Mouse (Mus musculus): ENCODE results near the gene Slc26a5. TPM values are rescaled to one million over a fixed set of nuclear protein-coding genes. Genes with fewer than 3 reads are reported as not detected.

The Slc26a5 gene
- not detected in 2 replicates for polyA plus RNA-seq (2015; fragmentation: Nextera tagmentation; extraction: Ambion mirVana)

- Histone ChIP-seq H3K4me3 (replicated peaks) (peak within 1 kb of the TSS; percentile 19), H3K27ac (no peak within 1 kb of the TSS), H3K4me2 (peak within 1 kb of the TSS; percentile 60), H3K9me3 (replicated peaks) (no peaks in the 10 kb centered on the region), H3K27me3 (peaks cover 14% of the 10 kb centered on the region; the same call in 1 of the 2 replicates), H3K36me3 (no peaks in the 10 kb centered on the region), H3K4me1 (peaks cover 8% of the 10 kb centered on the region; the same call in 1 of the 2 replicates), H3K9ac (no peak within 1 kb of the TSS)
- ATAC-seq (replicated peaks; ENCODE audit: low FRiP score) = peak; percentile 87
- WGBS = under 1% methylated on average over 29 of the region's 29 CpGs
These were observed at the start of gene Slc26a5 for GRCm38 (mm10) chr5:21865346-21866107. Gene Slc26a5 (minus strand): TSS chr5:21865604.

DNA sequence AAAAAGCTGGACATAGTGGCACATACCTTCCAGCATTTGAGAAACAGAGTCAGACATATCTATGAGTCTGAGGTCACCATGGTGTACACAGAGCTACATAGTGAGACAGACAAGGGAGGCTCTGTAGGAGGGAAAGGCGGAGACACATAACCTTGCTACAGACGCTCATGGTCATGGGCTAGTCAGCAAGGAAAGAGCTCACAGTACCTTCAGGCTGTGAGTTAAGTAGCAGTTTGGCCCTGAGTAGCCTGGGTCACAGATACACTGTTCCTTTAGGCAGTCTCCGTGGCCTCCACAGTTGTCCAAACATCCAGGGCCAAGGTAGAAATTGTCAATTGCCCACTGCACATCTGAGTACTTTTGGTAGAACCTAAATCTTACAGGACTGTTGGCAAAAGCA, 49.4 kb upstream of the Slc26a5 start:
- no peaks in the 10 kb centered on the region for H3K36me3 ChIP-seq
- no peaks in the 10 kb centered on the region for H3K4me1 ChIP-seq
- H3K27me3 ChIP-seq = no peaks in the 10 kb centered on the region
- no peak for ATAC-seq (replicated peaks; ENCODE audit: low FRiP score)
- no peak overlapping the region for H3K4me2 ChIP-seq
- no peak overlapping the region for H3K4me3 ChIP-seq (replicated peaks)
- H3K27ac ChIP-seq = no peak overlapping the region
- no peak overlapping the region for H3K9ac ChIP-seq
- H3K9me3 ChIP-seq (replicated peaks) = no peaks in the 10 kb centered on the region
- WGBS = 58% methylated on average over 3 of the region's 3 CpGs

DNA sequence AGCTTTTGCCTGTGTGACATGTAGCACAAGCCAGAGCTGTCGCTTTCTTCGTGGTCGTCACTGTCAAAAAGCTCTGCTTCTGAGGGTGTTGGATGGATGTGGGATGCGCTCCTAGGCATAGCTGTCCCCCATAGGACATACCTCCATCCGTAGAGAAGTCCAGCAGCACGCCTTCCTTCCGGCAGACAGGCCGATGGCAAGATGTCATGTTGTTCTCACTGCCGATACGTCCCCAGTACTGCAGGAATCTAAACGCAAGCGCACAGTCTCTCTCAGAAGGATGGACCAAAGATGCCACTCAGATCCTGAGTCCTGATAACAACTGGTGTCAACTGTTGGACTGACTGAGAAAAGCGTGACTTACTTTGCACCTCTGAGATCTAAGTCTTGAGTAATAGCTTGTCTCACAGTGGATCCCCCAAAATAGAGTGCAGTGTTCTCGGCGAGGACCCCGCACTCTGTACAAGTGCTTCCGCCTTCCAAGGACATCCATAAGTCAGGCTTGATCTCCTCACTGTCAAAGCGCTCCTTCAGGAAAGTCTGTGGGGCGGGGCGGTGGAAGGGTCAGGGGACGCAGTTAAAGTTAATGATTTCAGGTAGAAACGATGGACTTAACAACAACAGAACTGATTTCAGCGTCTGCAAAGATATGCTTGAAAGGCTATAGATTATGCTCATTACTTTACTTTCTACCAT, 47.6 kb upstream of the Slc26a5 start:
- Histone ChIP-seq H3K9me3 (replicated peaks) (no peaks in the 10 kb centered on the region), H3K27me3 (no peaks in the 10 kb centered on the region), H3K36me3 (no peaks in the 10 kb centered on the region), H3K4me1 (no peaks in the 10 kb centered on the region), H3K9ac (no peak overlapping the region), H3K4me2 (no peak overlapping the region), H3K27ac (no peak overlapping the region), H3K4me3 (replicated peaks) (no peak overlapping the region)
- 73% methylated on average over 23 of the region's 23 CpGs for whole genome bisulfite sequencing
- ATAC-seq (replicated peaks; ENCODE audit: low FRiP score) = no peak

GRCm38 (mm10) chr5:21910726-21911125, 45.3 kb upstream of the Slc26a5 start:
- no peak for ATAC-seq (replicated peaks; ENCODE audit: low FRiP score)

GRCm38 (mm10) chr5:21909713-21910112, 44.3 kb upstream of the Slc26a5 start:
- Histone ChIP-seq H3K4me3 (replicated peaks) (no peak overlapping the region), H3K36me3 (no peaks in the 10 kb centered on the region), H3K4me2 (no peak overlapping the region), H3K9me3 (replicated peaks) (no peaks in the 10 kb centered on the region), H3K9ac (no peak overlapping the region), H3K4me1 (no peaks in the 10 kb centered on the region), H3K27me3 (no peaks in the 10 kb centered on the region), H3K27ac (no peak overlapping the region)
- ATAC-seq (replicated peaks; ENCODE audit: low FRiP score) = no peak
- 77% methylated on average over 3 of the region's 3 CpGs for WGBS

More at GRCm38 (mm10) chr5:21910726-21911125, 45.3 kb upstream of the Slc26a5 start:
- no peak overlapping the region for H3K4me3 ChIP-seq (replicated peaks)
- no peaks in the 10 kb centered on the region for H3K9me3 ChIP-seq (replicated peaks)
- H3K36me3 ChIP-seq = no peaks in the 10 kb centered on the region
- H3K4me2 ChIP-seq = no peak overlapping the region
- H3K27me3 ChIP-seq = no peaks in the 10 kb centered on the region
- no peaks in the 10 kb centered on the region for H3K4me1 ChIP-seq
- 94% methylated on average over 12 of the region's 12 CpGs for WGBS
- no peak overlapping the region for H3K27ac ChIP-seq
- no peak overlapping the region for H3K9ac ChIP-seq

- ATAC-seq (replicated peaks; ENCODE audit: low FRiP score) = no peak
These were observed 36.0 kb upstream of the Slc26a5 start for GRCm38 (mm10) chr5:21901411-21901810.

GRCm38 (mm10) chr5:21900891-21901290, 35.5 kb upstream of the Slc26a5 start:
- Histone ChIP-seq H3K9ac (no peak overlapping the region), H3K27me3 (no peaks in the 10 kb centered on the region), H3K36me3 (no peaks in the 10 kb centered on the region), H3K9me3 (replicated peaks) (no peaks in the 10 kb centered on the region), H3K27ac (no peak overlapping the region), H3K4me2 (no peak overlapping the region), H3K4me3 (replicated peaks) (no peak overlapping the region), H3K4me1 (no peaks in the 10 kb centered on the region)
- 63% methylated on average over 6 of the region's 6 CpGs for WGBS
- no peak for ATAC-seq (replicated peaks; ENCODE audit: low FRiP score)

More at GRCm38 (mm10) chr5:21901411-21901810, 36.0 kb upstream of the Slc26a5 start:
- no peaks in the 10 kb centered on the region for H3K27me3 ChIP-seq
- no peak overlapping the region for H3K27ac ChIP-seq
- WGBS = 56% methylated on average over 12 of the region's 12 CpGs
- no peaks in the 10 kb centered on the region for H3K9me3 ChIP-seq (replicated peaks)
- H3K9ac ChIP-seq = no peak overlapping the region
- H3K36me3 ChIP-seq = no peaks in the 10 kb centered on the region
- no peak overlapping the region for H3K4me2 ChIP-seq
- H3K4me1 ChIP-seq = no peaks in the 10 kb centered on the region
- no peak overlapping the region for H3K4me3 ChIP-seq (replicated peaks)

- H3K9me3 ChIP-seq (replicated peaks) = no peaks in the 10 kb centered on the region
- no peaks in the 10 kb centered on the region for H3K27me3 ChIP-seq
- WGBS = 85% methylated on average over 6 of the region's 6 CpGs
- no peaks in the 10 kb centered on the region for H3K36me3 ChIP-seq
- no peak overlapping the region for H3K9ac ChIP-seq
- H3K27ac ChIP-seq = no peak overlapping the region
- no peak overlapping the region for H3K4me2 ChIP-seq
- no peak overlapping the region for H3K4me3 ChIP-seq (replicated peaks)
- no peak for ATAC-seq (replicated peaks; ENCODE audit: low FRiP score)
- H3K4me1 ChIP-seq = no peaks in the 10 kb centered on the region
These were observed 33.5 kb upstream of the Slc26a5 start for GRCm38 (mm10) chr5:21898875-21899274.

DNA sequence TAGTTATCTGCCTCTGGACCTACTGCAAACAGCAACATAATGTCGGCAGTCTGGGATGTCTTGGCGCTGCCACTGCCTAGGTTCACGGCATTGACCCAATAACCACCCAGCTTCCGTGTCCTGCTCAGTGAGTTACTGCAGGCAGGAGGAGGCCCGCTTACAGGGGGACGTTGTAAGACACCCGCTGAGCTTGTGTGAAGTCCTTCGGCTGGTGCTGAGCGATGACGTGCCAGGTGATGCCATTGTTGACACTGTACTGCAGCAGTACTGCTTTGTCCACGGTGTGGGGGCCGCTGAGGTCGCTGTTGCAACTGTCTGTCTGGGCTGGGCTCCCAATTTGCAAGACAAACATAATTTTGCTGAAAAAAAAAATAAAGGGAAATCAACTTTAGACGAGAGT, 31.2 kb upstream of the Slc26a5 start:
- Histone ChIP-seq H3K27me3 (no peaks in the 10 kb centered on the region), H3K4me1 (no peaks in the 10 kb centered on the region), H3K36me3 (no peaks in the 10 kb centered on the region), H3K9me3 (replicated peaks) (no peaks in the 10 kb centered on the region), H3K4me3 (replicated peaks) (no peak overlapping the region), H3K4me2 (no peak overlapping the region), H3K9ac (no peak overlapping the region), H3K27ac (no peak overlapping the region)
- 71% methylated on average over 14 of the region's 14 CpGs for WGBS
- no peak; the same call in 1 of the 2 replicates for ATAC-seq (replicated peaks; ENCODE audit: low FRiP score)

GRCm38 (mm10) chr5:21894168-21894567, 28.8 kb upstream of the Slc26a5 start:
- Histone ChIP-seq H3K27ac (no peak overlapping the region), H3K4me2 (no peak overlapping the region), H3K4me3 (replicated peaks) (no peak overlapping the region), H3K4me1 (no peaks in the 10 kb centered on the region), H3K27me3 (no peaks in the 10 kb centered on the region), H3K9ac (no peak overlapping the region), H3K36me3 (no peaks in the 10 kb centered on the region), H3K9me3 (replicated peaks) (no peaks in the 10 kb centered on the region)
- WGBS = 89% methylated on average over 3 of the region's 3 CpGs
- ATAC-seq (replicated peaks; ENCODE audit: low FRiP score) = no peak

DNA sequence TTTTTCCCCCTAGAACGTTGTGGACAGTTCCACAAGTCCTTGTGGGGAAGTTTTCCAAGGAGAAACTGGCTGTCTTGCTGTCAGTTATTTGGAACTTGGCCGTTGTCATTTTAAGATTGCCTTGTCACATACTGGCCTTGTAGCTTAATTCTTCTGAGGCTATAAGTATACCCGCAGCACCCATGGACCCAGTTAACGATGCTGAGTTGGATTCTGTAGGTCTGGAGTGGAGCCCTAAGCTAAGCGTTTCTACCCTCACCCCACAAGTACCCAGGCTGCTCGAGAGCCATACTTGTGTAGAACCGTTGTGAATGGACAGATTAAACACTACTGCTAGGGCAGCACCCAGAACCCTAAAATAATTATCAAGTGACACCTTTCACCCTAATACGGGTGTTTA, 1.3 kb upstream of the Slc26a5 start:
- Histone ChIP-seq H3K9ac (no peak overlapping the region), H3K27ac (no peak overlapping the region), H3K4me1 (peaks cover 8% of the 10 kb centered on the region; the same call in 1 of the 2 replicates), H3K4me2 (no peak overlapping the region), H3K4me3 (replicated peaks) (no peak overlapping the region), H3K9me3 (replicated peaks) (no peaks in the 10 kb centered on the region), H3K36me3 (no peaks in the 10 kb centered on the region), H3K27me3 (peaks cover 14% of the 10 kb centered on the region; the same call in 1 of the 2 replicates)
- no peak for ATAC-seq (replicated peaks; ENCODE audit: low FRiP score)
- 65% methylated on average over 8 of the region's 8 CpGs for WGBS

GRCm38 (mm10) chr5:21866311-21866712, 908 bp upstream of the Slc26a5 start:
- Histone ChIP-seq H3K36me3 (no peaks in the 10 kb centered on the region), H3K9ac (no peak overlapping the region), H3K4me3 (replicated peaks) (no peak overlapping the region), H3K27me3 (peaks cover 14% of the 10 kb centered on the region; the same call in 1 of the 2 replicates), H3K4me2 (peak overlapping the region; percentile 60), H3K27ac (no peak overlapping the region), H3K4me1 (peaks cover 8% of the 10 kb centered on the region; the same call in 1 of the 2 replicates), H3K9me3 (replicated peaks) (no peaks in the 10 kb centered on the region)
- WGBS = 16% methylated on average over 6 of the region's 6 CpGs
- no peak; the same call in 1 of the 2 replicates for ATAC-seq (replicated peaks; ENCODE audit: low FRiP score)

All from kidney, embryonic 15.5 days (tissue).